Mouse (Mus musculus): ENCODE results near the gene Spin4.

DNA sequence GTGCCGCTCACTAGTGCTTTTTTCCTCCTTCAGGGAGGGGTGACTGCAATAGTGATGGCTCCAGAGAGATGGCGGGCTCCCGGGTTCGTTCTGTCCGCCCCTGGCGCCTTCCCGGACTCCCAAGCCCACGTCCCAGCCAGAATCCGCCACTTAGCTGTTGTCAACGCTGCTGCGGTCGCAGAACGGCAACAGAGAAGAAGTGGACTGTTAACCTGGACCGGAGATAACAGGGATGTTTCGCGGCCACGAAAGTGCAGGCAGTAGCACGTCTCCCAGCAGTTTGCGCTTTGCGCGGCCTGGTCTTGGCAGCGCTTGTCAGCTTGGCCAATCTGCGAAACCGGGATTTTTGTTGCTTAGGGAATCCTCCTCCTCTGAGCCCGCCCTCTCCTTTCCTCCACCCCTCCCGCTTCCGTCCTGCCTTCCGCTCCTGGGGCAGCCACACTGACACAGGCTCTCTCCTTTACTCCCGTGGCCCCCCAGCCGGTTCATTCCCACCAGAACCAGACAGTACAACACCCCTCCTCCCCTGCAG lies at the start of gene Spin4:
- no peak for TF ChIP-seq MAFK (IDR thresholded peaks at IDR 0.05; ENCODE audit: insufficient read depth, low read depth, low read length)
- no peak for TF ChIP-seq CHD2 (IDR thresholded peaks at IDR 0.05; ENCODE audit: low read depth, low read length)

All from ES-E14 (cell line).